Mouse (Mus musculus) liver, adult (tissue): ENCODE data around the gene Pdhb.

Experiments used
- GATA4 ChIP-seq: IDR thresholded peaks from 2 replicates; pipeline ENCODE4 v1.6.1; 2014; ENCODE audit warnings: mild to moderate bottlenecking, low read length; ENCODE audit not compliant: insufficient replicate concordance

The Pdhb gene

GRCm38 (mm10) chr14:8123141-8123540 is 49.7 kb downstream of the Pdhb start:
- TF ChIP-seq GATA4 = no peak

DNA sequence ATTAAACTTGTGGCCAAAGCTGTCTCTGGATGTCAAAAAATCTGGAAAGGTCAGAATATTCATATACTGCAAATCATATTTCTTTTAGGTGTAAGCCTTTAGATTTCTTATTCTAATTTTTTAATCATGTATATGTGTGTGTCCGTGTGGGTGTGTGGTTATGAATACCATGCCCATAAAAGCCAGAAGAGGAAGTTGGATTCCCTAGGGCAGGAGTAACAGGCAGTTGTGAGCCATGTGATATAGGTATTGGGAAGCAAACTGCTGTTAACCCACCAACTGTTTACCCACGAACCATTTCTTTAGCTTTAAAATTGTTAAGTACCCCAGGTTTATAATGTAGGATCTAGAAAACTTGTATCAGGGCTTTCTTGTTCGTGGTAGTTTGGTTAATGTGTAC is 52.9 kb downstream of the Pdhb start:
- TF ChIP-seq GATA4 = no peak

DNA sequence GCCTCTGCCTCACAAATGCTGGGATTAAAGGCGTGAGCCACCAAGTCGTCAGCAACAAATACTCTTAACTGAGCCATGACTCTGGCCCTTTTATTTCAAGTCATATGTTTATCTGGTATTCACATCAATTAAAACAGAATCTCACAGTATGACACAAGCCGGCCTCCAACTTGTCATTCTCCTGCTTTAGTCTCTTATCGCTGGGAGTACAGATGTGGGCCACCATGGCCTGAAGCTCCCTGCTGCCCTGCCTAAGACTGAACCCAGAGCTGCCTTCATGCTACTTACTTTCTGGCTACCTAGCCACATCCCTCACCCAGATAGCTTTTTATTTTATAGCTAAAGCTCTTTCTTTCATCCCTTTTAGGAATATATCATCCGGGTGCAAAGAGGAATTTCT is 53.4 kb downstream of the Pdhb start:
- TF ChIP-seq GATA4 = no peak

- TF ChIP-seq GATA4 = no peak
Observed at GRCm38 (mm10) chr14:8117371-8117770, 55.5 kb downstream of the Pdhb start.
